Mouse (Mus musculus): ENCODE results near the gene Slc34a2. TPM values are rescaled to one million over a fixed set of nuclear protein-coding genes. Genes with fewer than 3 reads are reported as not detected.

Slc34a2 gene
- total RNA-seq, 2 experiments from 2014 or later: 0.07 TPM; not detected in 1

DNA sequence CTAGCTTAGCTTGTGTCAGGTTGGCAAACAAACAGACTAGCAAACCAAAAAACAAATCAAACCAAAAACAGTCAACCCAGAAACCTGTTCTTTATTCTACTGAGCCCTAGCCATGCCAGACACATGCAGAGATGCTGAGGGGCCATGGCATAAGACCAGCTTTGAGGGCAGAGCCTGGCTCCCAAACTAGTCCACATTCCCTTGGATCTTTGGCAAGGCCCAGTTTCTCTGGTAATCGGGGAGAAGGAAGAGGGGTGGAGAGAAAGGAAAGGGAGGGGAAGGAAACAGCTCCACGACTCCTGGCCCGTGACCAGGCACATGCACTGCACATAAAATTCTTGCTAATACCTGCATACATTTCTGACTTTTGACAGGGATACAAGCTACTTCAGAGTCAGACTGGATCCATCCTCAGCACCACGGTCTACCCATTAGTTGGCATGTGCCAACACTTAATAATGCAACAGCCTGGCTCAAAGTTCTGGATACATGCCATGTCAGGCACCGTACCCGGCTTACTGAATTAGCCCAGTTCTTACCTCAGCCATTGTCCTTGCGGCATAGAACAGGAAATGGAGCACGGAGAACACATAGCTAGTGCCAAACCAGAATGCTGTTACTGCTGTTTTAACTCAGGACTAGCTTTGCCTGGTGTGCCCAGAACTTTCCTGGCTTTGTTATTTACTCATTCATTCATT is 12.5 kb upstream of the Slc34a2 start:
- DNase-seq (ENCODE audit: low spot score in 2 of 2): peak; percentile 20 to 49

DNA sequence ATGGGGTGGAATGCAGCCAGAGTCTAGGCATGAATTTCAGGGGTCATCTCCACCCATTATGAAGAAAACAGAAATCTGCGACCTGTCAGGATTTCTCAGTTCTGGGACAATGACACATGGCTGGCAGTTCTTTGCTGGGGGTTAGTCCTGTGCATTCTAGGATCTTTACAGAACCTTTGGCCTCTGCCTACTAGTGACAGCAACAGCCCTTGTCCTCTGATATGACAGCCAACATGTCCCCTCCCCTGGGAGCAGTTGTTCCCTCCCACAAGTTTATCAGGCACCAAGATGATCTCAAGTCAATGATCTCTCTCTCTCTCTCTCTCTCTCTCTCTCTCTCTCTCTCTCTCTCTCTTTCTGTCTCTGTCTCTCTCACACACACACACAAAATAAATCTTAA is 6.5 kb upstream of the Slc34a2 start:
- no peak for DNase-seq (ENCODE audit: low spot score in 2 of 2)

- DNase-seq (ENCODE audit: low spot score in 2 of 2): no peak
Measured at GRCm38 (mm10) chr5:53042034-53042748, 4.3 kb downstream of the Slc34a2 start.

DNA sequence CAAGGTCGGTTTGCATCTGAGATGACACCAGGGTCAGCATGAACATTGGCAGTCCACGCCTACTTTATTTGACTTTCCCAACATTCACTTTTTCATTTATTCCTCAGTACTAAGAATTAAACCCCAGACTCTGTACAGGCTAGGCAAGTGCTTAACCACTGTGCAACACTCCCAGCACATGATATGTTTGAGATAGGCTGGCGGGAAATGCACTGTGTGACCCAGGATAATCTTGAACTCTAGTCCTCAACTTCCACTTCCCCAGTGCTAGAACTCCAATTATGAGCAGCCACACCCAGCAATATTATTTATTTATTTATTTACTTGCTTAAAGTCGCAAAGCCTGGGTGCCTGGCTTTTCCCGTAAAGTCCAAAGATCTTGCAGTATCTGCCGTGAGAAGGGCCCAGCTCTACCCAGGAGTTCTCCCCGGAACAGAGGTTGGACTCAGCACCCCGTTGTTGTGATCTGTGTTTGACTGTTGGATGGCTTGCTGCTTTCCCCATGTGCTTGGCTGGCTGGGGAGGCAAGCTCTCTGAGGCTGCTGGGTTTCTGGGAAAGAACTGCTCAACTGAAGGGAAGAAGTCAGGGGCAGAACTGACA is 5.0 kb downstream of the Slc34a2 start:
- no peak for DNase-seq (ENCODE audit: low spot score in 2 of 2)

- DNase-seq (ENCODE audit: low spot score in 2 of 2): no peak
Measured at GRCm38 (mm10) chr5:53043716-53044115, 5.8 kb downstream of the Slc34a2 start.

- DNase-seq (ENCODE audit: low spot score in 2 of 2): no peak
Measured at GRCm38 (mm10) chr5:53047951-53048350, 10.1 kb downstream of the Slc34a2 start.

DNA sequence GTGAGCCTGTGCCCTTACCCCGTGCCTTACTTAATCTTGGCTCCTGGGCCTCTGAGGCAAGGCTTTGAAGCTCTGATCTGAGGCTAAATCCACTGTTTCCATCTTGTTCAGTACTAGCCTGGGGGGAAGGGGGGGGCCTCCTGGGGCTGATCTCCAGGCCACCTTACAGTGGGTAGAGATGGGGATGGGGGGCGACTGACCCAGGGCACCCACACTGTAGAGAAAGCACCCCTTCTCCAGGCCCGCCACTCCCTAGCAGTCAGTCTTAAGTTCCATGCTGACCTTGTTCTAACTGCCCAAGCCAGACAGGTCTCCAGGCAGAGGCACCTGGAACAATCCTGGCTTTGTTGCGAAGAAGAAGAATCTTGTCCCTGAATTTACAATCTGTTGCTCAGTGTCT is 10.7 kb downstream of the Slc34a2 start:
- no peak for DNase-seq (ENCODE audit: low spot score in 2 of 2)

DNA sequence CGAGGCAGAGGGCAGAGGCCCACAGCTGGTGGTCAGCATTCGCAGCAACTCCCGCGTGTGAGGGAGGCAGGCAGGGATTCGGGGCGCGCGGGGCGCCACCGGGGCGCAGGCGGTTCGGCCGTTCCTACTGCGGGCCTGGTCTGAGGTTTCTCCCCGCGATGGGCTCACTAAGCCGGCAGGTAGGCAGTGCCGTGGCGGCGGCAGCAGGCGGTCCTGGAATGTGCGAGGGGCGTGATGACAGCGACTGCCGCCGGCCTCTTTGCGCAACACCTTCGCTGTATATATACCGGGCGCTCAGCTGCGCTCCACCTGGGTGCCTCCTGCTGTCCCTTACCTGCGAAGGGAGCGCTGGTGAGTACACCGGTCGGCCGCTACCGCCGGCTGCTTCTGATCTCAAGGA is 11.2 kb downstream of the Slc34a2 start:
- no peak for DNase-seq (ENCODE audit: low spot score in 2 of 2)

DNA sequence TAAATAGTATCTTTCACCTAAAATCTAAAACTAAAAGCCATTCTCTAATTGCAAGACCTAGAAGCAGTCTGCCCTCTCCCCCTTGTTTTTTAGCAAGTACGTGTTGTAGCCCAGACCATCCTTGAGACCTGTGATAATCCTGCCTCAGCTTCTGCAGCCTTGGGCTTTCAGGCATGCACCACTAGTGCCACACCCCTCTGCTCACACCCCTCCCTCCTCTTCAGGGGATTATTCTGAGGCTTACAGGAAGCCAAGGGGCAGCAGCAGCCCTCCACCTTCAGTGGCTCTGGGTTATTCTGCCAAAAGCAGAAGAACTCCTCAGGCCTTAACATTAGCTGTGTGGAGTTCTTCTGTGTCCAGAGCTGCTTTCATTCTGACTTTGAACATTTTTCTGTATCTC is 13.1 kb downstream of the Slc34a2 start:
- DNase-seq (ENCODE audit: low spot score in 2 of 2): no peak

DNA sequence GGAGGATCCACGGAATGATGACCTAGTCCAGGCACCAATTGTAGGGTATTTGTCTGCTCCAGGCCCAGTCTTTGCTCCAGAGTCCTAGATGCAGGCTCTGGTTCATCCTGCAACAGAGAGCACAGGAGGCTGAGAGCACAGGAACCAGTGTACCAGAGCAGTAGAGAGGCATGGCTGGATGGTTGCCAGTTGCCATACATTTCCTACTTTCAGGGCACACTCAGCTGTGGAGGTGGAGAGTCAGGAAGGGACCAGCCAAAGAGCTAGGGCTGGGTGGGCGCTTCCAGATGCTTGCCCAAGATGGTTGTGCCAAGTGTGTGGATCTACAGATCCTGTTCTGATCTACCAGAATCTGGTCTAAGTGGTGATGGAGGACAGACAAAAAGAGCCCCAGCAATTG is 15.4 kb downstream of the Slc34a2 start:
- DNase-seq (ENCODE audit: low spot score in 2 of 2): no peak

DNA sequence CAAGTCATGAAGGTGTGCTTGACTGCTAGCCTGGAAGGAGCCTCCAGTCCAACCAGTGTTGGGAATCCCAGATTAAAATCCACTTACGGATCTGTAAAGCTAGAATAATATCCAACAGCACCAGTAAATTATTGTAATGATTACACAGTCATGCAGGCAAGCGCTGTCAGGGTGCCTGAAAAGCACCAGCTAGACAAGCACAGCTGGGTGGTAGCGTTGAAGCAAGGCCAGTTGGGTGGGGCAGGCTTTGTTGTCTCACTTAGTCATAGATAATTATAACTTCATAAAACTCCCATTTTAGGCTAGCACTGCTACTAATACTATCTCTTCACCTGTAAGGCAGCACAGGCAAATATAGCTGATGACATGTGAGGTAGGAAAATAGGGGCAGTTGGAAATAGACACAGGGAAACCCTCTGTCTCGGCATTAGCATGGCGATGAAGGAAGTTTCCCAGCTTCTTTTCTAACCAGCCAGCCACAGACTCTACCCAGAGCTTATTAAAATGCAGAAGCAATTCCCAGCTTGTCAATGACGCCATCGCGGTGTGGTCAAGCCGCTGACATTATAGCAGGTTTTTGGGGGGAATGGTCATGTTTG is 23.8 kb downstream of the Slc34a2 start:
- DNase-seq (ENCODE audit: low spot score in 2 of 2): no peak

GRCm38 (mm10) chr5:53074553-53074952 is 36.7 kb downstream of the Slc34a2 start:
- DNase-seq (ENCODE audit: low spot score in 2 of 2): no peak

- DNase-seq (ENCODE audit: low spot score in 2 of 2): no peak
Measured at GRCm38 (mm10) chr5:53078453-53078852, 40.6 kb downstream of the Slc34a2 start.

DNA sequence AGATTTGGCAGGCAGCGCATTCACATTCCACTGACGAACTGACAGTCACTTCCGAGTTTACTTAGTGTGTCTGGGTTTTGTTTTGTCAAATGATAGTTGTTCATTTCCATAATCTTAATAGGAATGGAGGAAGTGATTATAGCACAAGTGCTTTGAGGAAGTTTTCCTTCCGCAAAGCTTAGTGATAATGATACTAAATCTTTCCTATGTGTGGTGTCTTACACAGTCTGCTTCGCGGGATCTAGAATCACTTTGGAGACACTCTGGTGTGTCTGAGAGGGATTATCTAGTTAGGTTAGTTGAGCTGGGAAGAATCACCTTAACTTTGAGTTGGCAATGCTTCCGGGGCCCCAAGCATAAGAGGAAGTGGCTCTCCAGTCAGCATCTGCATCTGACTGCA is 49.6 kb downstream of the Slc34a2 start:
- DNase-seq (ENCODE audit: low spot score in 2 of 2): no peak

DNA sequence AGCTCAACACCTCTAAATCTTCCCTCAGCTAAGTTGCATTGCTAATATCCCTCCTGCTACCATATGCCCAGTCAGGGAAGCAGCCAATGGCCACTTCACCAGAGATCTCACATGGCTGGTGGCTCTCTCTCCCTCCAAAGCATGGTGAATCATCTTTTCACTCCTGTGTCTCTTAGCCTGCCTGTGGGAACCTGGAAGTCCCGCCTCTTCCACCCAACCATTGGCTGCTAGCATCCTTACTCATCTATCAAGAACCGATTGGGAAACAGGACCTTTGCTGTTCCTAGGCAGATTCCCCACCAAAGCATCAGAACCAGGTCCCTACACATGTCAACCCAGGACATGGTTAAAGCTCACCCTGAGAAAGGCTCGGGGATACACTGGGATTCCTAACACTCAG is 53.5 kb downstream of the Slc34a2 start:
- DNase-seq (ENCODE audit: low spot score in 2 of 2): no peak

DNA sequence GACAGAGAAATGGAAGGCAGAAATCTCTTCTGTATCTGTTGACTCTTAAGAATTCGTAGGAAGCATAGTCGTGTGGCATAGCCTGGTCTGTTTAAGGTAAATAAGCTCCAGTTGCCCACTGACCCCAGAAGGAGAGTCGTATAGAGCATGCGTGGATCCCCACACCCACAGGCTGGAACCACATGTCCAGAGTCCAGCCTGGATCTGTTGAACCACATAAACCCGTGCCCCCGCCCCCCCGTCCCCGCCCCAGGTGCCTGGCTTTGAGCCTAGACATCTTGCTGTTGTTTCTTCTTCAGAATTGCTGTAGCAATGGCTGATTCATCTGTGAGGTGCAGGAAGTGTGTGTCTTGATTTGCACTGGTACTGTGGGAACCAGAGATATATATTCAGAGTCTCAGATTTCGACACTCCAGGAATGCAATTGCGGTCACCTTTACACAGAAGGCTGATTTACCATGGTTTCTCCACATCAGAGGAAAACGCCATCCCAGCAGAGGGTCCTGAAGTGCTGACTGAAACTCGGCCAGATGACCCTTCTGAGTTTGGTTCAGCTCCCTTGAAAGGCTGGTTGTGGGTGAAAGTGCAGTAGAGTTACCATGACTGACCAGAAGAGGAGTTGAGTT is 64.1 kb downstream of the Slc34a2 start:
- DNase-seq (ENCODE audit: low spot score in 2 of 2): no peak

DNA sequence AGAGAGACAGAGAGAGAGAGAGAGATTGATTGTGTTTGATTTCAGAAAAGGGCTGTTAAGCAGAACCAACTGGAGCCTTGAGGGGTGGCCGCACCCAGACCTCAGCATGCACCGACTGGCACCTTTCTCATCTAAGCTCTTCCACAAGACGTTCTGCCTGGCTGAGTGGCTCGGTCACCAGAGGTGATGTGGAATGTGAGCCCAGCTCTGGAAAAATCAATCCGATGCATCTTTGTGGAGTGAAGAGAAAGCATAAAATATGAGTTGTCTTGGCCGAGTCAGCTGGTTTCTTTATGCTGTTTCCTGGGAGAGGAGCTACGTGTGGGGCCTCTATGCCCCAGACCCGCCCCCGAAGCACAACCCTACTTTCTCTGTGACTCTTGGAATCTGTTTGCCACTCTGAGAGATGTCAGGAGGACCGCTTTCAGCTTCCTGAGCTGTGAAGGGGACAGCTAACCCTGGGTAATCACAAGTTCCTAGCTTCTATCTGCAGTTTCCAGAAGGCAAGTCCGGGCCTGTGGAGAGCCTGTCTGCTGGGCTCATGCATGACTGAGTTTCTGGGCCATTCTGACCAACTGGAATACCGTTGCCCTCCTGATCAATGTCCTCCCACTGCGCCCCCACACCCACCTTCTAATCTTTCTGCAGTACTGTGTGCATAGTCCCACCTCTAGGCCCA is 66.4 kb downstream of the Slc34a2 start:
- no peak for DNase-seq (ENCODE audit: low spot score in 2 of 2)

DNA sequence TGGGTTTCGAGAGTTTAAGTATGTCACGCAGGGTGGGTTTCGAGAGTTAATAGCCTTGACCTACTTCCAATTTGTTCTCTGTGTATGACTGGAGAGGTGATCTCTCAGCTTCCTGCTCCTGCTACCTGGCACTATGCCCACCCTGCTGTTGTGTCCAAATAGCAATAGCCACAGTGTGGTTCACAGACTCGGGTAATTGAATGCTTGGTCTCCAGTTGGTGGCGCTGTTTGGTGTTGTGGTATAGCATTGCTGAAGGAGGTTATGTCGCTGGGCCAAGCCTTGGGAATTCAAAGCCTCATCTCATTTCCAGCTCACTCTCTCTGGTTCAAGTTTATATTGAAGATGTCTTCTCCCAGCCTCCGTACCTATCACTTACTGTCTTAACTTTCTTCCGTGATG is 67.8 kb downstream of the Slc34a2 start:
- DNase-seq (ENCODE audit: low spot score in 2 of 2): peak in 1 of 2 experiments; percentile 17

DNA sequence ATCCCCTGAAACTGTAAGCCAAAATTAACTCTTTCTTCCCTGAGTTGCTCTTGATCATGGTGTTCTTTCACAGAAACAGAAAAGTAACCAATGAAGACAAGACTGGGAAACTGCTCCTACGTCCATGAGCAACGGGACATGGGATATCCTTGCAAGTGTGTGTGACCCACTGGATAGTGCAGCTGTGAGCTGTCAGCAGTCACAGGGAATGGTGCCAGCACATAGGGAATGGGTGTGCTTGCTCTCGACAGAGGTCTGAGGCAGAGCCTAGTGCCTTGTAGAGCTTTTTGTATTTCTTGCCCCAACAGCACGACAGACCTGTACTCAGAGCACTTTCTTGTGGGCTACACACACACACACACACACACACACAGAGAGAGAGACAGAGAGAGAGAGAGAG is 68.2 kb downstream of the Slc34a2 start:
- DNase-seq (ENCODE audit: low spot score in 2 of 2): no peak

GRCm38 (mm10) chr5:53106731-53107130 is 68.8 kb downstream of the Slc34a2 start:
- no peak for DNase-seq (ENCODE audit: low spot score in 2 of 2)

- DNase-seq (ENCODE audit: low spot score in 2 of 2): no peak
Measured at GRCm38 (mm10) chr5:53108026-53108425, 70.1 kb downstream of the Slc34a2 start.

All from layer of hippocampus, postnatal 14 days (tissue).